Mouse (Mus musculus) MEL (cell line): ENCODE measurements at regions not wholly inside any gene's neighbourhood (a gene's known extent, or its start where the extent isn't known, plus 50 kb on each side); places are given as distances from the start of the nearest gene placed in this dataset.

ENCODE experiments used
- BHLHE40 ChIP-seq: IDR thresholded peaks from 2 replicates; pipeline ENCODE4 v1.6.1; 2012; ENCODE audit warnings: low read depth, mild to moderate bottlenecking, inconsistent platforms, low read length, improper control_type of control experiment, borderline replicate concordance
- CTCF ChIP-seq, 3 experiments: IDR thresholded peaks in 2 of 3; conservative IDR thresholded peaks in 1 of 3; 2 replicates each; pipeline ENCODE4 v1.5.1; 2011 to 2012; ENCODE audit warnings: low read length in 3 of 3, low read depth in 2 of 3, mild to moderate bottlenecking in 2 of 3, improper control_type of control experiment in 1 of 3, inconsistent platforms in 1 of 3, mixed read lengths in 1 of 3, moderate library complexity in 1 of 3; ENCODE audit not compliant: control insufficient read depth in 1 of 3, insufficient read depth in 1 of 3, poor library complexity in 1 of 3, severe bottlenecking in 1 of 3
- MYB ChIP-seq: IDR thresholded peaks from 2 replicates; pipeline ENCODE4 v1.6.1; 2011; ENCODE audit warnings: mild to moderate bottlenecking, low read depth, low read length, improper control_type of control experiment
- NRF1 ChIP-seq: IDR thresholded peaks from 2 replicates; pipeline ENCODE4 v1.6.1; 2014; ENCODE audit warnings: low read depth, mild to moderate bottlenecking, inconsistent platforms, low read length, improper control_type of control experiment, moderate library complexity; ENCODE audit not compliant: poor library complexity, insufficient read depth, severe bottlenecking
- POLR2A ChIP-seq, 2 experiments: IDR thresholded peaks; 2 replicates each; pipeline ENCODE4 v1.6.1; 2011 to 2012; ENCODE audit warnings: low read length in 2 of 2, mild to moderate bottlenecking in 2 of 2, control low read depth in 1 of 2, improper control_type of control experiment in 1 of 2, low read depth in 1 of 2, moderate library complexity in 1 of 2; ENCODE audit not compliant: control insufficient read depth in 1 of 2, insufficient read depth in 1 of 2, poor library complexity in 1 of 2
- POLR2AphosphoS2 ChIP-seq: IDR thresholded peaks from 2 replicates; pipeline ENCODE4 v1.6.1; 2011; ENCODE audit warnings: low read length, improper control_type of control experiment
- SIN3A ChIP-seq: IDR thresholded peaks from 2 replicates; pipeline ENCODE4 v1.6.1; 2012; ENCODE audit warnings: low read length, improper control_type of control experiment, inconsistent platforms
- ZMIZ1 ChIP-seq: IDR thresholded peaks from 2 replicates; pipeline ENCODE4 v1.6.1; 2012; ENCODE audit warnings: low read depth, mild to moderate bottlenecking, inconsistent platforms, low read length, improper control_type of control experiment, moderate library complexity

GRCm38 (mm10) chr9:113432601-113433179, 275.4 kb downstream of the Pdcd6ip start:
- TF ChIP-seq ZMIZ1 (no peak), NRF1 (no peak), SIN3A (no peak), MYB (no peak), CTCF (IDR thresholded peaks at IDR 0.05 in 2 of 3, conservative IDR thresholded peaks at IDR 0.05 in 1 of 3; ENCODE audit: control insufficient read depth in 1 of 3, insufficient read depth in 1 of 3, low read depth in 2 of 3, low read length in 3 of 3, poor library complexity in 1 of 3, severe bottlenecking in 1 of 3) (no peak), POLR2A (IDR thresholded peaks at IDR 0.05; ENCODE audit: control insufficient read depth in 1 of 2, insufficient read depth in 1 of 2, low read depth in 1 of 2, low read length in 2 of 2, poor library complexity in 1 of 2) (no peak), BHLHE40 (no peak), POLR2AphosphoS2 (no peak)
